Mouse (Mus musculus) cerebellum, adult 11-12 months (tissue): ENCODE data around the gene Tent5a.

ENCODE experiments used
- DNase-seq: peaks from one replicate; pipeline ENCODE4 v3.0.0; 2022

The Tent5a gene

DNA sequence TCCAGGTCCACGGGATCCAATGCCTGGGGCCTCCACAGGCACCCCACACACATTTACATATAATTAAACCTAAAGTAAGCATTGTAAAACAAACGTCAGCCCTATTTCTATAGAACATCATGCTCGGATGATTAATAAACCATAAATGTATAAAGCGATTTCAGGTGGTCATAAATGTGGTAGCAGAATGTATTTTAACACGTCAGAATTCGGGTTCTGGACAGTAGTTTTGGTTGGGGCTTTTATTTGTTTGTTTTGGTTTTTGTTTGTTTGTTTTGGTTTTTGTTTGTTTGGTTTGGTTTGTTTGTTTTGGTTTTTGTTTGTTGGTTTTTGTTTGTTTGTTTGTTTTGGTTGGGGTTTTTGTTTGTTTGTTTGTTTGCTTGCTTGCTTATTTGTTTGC, 14.7 kb downstream of the Tent5a start, which contains the start of gene Gm11114:
TSS of gene Gm11114 (plus strand) at position 301 of the 400 bp plus-strand sequence.
- DNase-seq = no peak

DNA sequence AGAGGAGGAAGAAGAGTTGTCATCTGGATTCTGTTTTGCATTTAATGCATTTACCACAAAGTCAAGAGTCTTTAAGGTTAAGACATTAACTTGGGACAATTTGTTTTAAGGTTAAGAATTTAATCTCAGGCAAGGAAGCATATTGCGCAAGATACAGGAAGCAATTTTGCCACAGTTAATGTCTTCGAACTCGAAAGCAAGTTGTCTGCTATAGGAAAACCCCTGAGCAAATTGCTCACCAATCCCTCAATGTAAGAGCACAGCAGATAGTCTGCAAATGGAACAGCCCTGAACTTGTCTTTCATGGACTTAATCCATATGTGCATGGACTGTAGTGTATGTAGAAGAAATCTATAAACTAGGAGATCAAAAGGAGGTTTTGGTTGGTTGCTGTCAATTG, 23.8 kb downstream of the Tent5a start:
- no peak for DNase-seq

- DNase-seq = no peak
Observed at GRCm38 (mm10) chr9:85302849-85303248, 24.3 kb downstream of the Tent5a start.

- no peak for DNase-seq
Observed at GRCm38 (mm10) chr9:85274114-85274513, 53.0 kb downstream of the Tent5a start.
